Mouse (Mus musculus) frontal cortex, adult 2 months (tissue): ENCODE data around the gene Med12l. TPM values are rescaled to one million over a fixed set of nuclear protein-coding genes. Genes with fewer than 3 reads are reported as not detected.

Experiments
- DNase-seq, 2 experiments: peaks; one replicate each; pipeline ENCODE4 v3.0.0; 2022; ENCODE audit warnings: low spot score in 1 of 2; ENCODE audit errors: extremely low spot score in 1 of 2
- polyA plus RNA-seq: library from polyadenylated mRNA; depleted of rRNA; stranded (reverse); fragments of >200 nt; gene quantifications from 2 replicates; pipeline ENCODE4 v1.2.3, GENCODE M21; 2012

Gene Med12l
- polyA plus RNA-seq, 1 experiment, result 11.5 TPM

- DNase-seq, result no peak
These were observed 288.0 kb downstream of the Med12l start for GRCm38 (mm10) chr3:59293437-59294199.

GRCm38 (mm10) chr3:59295699-59296562 is 290.3 kb downstream of the Med12l start:
- DNase-seq, result no peak

GRCm38 (mm10) chr3:59296563-59297130 is 291.0 kb downstream of the Med12l start:
- DNase-seq, result no peak

- DNase-seq, result no peak
These were observed 292.0 kb downstream of the Med12l start for GRCm38 (mm10) chr3:59297653-59298052.

GRCm38 (mm10) chr3:59304944-59305343 is 299.3 kb downstream of the Med12l start:
- DNase-seq, result no peak

GRCm38 (mm10) chr3:59305518-59305917 is 299.9 kb downstream of the Med12l start:
- no peak for DNase-seq

- peak; percentile 44 to 63 for DNase-seq
These were observed 307.0 kb downstream of the Med12l start for GRCm38 (mm10) chr3:59312610-59313009.

GRCm38 (mm10) chr3:59316077-59316476 is 310.5 kb downstream of the Med12l start:
- DNase-seq, result no peak

GRCm38 (mm10) chr3:59321278-59321876 is 315.8 kb downstream of the Med12l start:
- peak in 1 of 2 experiments; percentile 78 for DNase-seq

GRCm38 (mm10) chr3:59328526-59328925 is 322.9 kb downstream of the Med12l start:
- DNase-seq, result no peak

- no peak for DNase-seq
These were observed 336.2 kb downstream of the Med12l start for GRCm38 (mm10) chr3:59341647-59342427.

GRCm38 (mm10) chr3:59343026-59343425 is 337.4 kb downstream of the Med12l start:
- no peak for DNase-seq

GRCm38 (mm10) chr3:59344065-59344905 is 338.7 kb downstream of the Med12l start, which contains the start of gene Igsf10:
Igsf10 (minus strand) TSS chr3:59344394.
- DNase-seq, result peak in 1 of 2 experiments; percentile 15

GRCm38 (mm10) chr3:59351768-59352167 is 346.1 kb downstream of the Med12l start:
- no peak for DNase-seq

GRCm38 (mm10) chr3:59354156-59354555 is 348.5 kb downstream of the Med12l start:
- DNase-seq, result no peak

GRCm38 (mm10) chr3:59360102-59360501 is 354.5 kb downstream of the Med12l start:
- no peak for DNase-seq

- DNase-seq, result no peak
These were observed 356.3 kb downstream of the Med12l start for GRCm38 (mm10) chr3:59361895-59362294.
